Mouse (Mus musculus): ENCODE data around the gene Ccdc85c.

The Ccdc85c gene

DNA sequence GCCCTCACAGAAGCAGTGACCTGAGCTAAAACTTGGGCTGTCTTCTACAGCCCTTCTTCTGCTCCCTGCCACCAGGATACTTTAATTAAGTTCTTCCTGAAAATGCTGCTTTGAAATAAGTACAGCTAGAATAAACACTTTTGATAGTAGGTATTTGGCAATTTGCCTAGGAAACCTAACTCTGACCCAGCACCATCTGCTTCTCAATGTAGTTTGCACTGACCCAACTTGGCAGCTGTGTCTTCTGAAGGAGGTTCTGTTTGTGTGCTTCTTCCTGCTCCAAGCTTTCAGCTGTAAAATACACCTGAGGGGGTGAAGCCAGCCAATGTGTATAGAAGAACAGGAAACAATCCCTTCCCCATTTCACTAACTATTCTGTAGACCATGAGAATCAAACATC lies 103.9 kb downstream of the Ccdc85c start:
- DNase-seq, result peak; percentile 43

DNA sequence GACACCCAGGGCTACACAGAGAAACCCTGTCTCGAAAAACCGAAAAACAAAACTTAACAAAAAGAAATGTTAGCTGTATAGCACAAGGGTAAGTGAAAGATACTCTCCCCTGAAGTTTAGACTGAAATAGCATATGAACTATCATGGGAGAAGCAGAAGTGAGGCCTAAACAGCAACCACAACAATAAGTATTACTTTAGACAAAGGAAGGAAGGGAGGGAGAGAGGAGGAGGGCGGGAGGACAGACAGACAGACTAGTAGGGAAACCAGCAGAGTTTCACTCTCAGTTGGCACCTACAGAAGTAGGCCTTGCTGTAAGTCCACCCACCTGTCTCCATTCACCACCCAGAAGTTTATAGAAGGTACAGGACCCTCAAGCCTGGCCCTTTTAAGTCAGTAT lies 104.8 kb downstream of the Ccdc85c start:
- DNase-seq, result no peak

DNA sequence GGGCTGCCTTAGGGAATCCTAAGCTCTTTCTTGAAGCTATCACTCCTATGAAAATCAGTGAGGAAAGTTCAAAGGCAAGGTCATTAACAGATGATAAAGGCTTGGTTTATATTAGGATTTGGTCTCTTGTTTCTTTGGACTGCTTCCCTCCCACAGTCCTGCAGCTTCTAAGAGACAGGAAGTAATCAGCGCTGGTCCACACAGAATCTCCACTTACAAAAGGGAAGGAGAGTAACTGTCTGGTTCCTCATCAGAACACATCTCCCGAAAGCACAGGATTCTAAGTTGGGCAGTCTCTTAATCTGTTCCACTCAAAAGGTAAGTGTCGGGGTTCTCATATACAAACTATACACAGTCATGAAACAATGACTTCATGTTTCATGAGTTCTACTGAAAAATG lies 106.3 kb downstream of the Ccdc85c start:
- no peak for DNase-seq

DNA sequence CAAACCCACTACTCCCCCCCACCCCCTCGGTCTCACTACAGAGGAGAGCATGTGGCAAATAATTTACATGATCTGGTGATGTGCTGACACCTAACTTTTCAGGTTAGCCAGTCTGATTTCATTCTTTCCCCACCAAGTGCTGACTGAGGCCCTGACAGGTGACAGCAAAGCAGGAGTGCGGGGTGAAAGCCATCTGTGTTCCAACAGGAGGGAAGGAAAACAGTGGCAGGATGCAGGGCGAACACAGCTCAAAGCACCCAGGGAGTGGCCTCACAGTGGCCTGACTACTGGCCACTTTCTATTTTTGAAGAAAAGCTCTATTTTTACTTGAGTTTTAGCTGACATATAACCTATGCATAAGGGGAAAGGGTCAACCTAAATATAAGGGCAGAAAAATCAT lies 111.5 kb downstream of the Ccdc85c start:
- DNase-seq, result no peak

DNA sequence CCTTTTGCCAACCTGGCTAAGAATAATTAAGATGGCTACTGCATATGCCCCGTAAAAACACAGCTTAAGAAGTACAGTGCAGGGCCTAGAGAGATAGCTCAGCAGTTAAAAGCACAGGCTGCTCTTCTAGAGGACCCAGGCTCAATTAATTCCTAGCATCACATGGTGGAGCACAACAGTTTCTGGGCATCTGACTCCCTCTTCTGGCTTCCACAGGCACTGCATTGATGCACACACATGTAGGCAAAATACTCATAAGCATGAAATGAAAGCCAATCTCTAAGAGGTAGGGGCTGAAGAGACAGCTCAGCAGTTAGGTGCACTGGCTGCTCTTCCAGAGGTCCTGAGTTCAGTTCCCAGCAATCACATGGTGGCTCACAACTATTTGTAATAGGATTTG lies 113.2 kb downstream of the Ccdc85c start:
- DNase-seq, result no peak

DNA sequence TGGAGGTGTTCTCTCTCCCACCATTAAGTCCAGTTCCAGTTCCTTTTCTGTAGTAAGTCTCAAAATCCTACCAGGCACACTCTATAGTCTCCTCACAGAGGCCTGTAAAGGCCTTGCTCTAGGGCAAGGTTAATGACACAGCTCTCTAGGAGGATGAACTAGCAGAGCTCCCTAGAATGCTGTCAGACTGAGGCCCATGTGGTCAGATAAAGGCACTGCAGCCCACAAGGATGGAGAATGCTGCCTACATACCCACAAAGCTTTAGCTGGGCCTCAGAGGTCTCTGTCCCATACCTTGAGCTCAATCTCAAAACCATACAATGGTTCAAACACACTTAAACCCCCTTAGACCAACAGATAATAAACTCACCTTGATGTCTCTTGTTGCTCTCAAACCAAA lies 115.4 kb downstream of the Ccdc85c start:
- DNase-seq, result no peak
